Mouse (Mus musculus) cerebellum, adult 18-20 months (tissue): ENCODE data around the gene Eef1akmt4.
"Not testable (repeated sequence)": the region's sequence is repeated elsewhere in the genome, so short reads cannot be mapped to it uniquely, and the experiment has no call there.

Experiments used
- DNase-seq, 2 experiments: peaks; one replicate each; pipeline ENCODE4 v3.0.0; 2021

Gene Eef1akmt4

GRCm38 (mm10) chr16:20628871-20629391 lies 17.5 kb downstream of the Eef1akmt4 start:
- DNase-seq: no peak

GRCm38 (mm10) chr16:20629731-20630634 lies 18.6 kb downstream of the Eef1akmt4 start, which contains the start of gene Ece2:
Ece2 (plus strand) TSS chr16:20629828.
- peak; percentile 59 to 76 for DNase-seq

DNA sequence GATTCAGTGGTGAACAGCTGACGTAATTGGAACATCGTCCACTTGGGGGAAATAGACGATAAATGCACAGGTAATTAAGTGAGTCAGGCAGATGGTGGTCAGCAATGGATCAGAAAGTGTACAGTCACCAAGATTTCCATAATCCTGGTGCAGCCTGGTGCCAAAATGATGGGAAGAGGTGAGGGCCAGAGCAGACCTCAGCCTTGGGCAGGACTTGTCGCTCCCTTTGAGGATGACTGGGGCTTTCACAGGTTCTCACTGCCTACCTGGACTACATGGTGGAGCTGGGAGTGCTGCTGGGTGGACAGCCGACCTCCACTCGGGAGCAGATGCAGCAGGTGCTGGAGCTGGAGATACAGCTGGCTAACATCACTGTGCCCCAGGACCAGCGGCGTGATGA lies 26.0 kb downstream of the Eef1akmt4 start:
- DNase-seq: no peak

DNA sequence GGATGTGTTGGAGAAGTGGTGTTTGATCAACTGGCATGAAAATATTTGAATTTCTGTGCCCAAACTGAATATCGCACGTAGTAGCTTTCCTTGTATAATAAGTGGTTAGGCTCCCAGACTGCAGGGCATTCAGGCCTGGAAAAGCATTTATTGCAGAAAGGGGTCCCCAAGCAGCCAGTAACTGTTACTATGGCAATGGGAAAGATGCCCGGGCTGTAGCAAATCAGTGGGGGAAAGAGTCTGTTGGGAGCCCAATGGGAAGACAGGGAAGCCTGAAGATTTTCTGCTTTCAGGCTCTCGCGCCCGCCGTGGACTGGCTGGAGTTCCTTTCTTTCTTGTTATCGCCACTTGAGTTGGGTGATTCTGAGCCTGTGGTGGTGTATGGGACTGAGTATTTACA lies 27.0 kb downstream of the Eef1akmt4 start:
- DNase-seq: no peak

DNA sequence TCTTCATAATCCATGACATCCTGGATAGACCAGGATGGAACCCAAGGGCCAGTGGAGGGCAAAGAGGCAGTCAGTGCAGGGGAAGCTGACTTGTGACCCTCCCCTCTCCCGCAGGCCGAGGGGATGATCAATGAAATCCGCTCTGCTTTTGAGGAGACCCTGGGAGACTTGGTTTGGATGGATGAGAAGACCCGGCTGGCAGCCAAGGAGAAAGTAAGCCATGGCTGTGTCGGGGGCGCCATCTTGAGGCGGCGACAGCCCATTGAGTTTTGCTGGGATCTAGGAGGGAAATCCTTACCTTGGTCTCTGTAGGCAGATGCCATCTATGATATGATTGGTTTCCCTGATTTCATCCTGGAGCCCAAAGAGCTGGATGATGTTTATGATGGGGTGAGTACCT lies 30.8 kb downstream of the Eef1akmt4 start:
- peak; percentile 80 to 83 for DNase-seq

DNA sequence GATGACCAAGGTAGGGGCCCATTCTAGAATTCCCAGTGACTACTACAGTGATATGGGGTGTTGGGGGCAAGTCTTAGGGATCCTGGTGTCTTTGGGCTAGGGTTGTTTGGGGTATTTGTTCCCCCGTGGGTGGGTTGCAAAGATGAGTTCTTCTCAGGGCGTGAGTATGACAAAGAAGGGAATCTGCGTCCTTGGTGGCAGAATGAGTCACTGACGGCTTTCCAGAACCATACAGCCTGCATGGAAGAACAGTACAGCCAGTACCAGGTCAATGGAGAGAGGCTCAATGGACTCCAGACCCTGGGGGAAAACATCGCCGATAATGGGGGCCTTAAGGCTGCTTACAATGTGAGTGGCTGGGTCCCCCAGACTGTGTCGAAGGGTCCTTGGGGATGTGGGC lies 32.5 kb downstream of the Eef1akmt4 start:
- DNase-seq: no peak

- peak; percentile 97 to 98 for DNase-seq
Measured at GRCm38 (mm10) chr16:20651076-20651946, 39.9 kb downstream of the Eef1akmt4 start, which contains the start of gene Psmd2. Psmd2 (plus strand) TSS chr16:20651652.

GRCm38 (mm10) chr16:20651947-20652310 lies 40.5 kb downstream of the Eef1akmt4 start:
- no peak for DNase-seq

DNA sequence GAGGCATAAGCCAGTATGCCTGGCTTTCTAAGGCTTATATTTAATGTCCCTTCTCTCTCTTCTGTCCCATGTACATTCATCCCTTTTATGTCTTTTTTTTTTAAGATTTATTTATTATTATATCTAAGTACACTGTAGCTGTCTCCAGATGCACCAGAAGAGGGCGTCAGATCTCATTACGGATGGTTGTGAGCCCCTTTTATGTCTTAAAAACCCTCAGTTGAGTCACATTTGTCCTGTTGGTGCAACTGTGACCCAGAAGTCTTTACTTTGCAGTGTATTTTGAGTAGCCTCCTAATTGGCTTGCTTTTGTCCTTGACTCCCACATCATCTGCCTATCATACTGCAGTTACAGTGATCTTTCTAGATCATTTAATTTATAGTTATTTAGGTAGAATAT lies 41.9 kb downstream of the Eef1akmt4 start:
- DNase-seq: no peak

- DNase-seq: no peak
Measured at GRCm38 (mm10) chr16:20657661-20658060, 46.3 kb downstream of the Eef1akmt4 start.

- DNase-seq: not testable (repeated sequence)
Measured at GRCm38 (mm10) chr16:20668013-20668412, 56.6 kb downstream of the Eef1akmt4 start, which contains the start of gene Eif4g1. Eif4g1 (plus strand) TSS chr16:20668313.
